Mouse (Mus musculus) spleen, postnatal 14 days (tissue): ENCODE measurements around the gene Gm10061.
"Not testable (repeated sequence)": the region's sequence is repeated elsewhere in the genome, so short reads cannot be mapped to it uniquely, and the experiment has no call there.

ENCODE experiments used
- DNase-seq, 2 experiments: peaks; one replicate each; pipeline ENCODE4 v3.0.0; 2021 to 2022; ENCODE audit warnings: low spot score in 2 of 2

Gm10061 gene

GRCm38 (mm10) chr16:89150786-89151185 is at the start of gene Gm10061:
TSS of gene Gm10061 (plus strand) at chr16:89151086.
- DNase-seq: no peak

- DNase-seq: no peak
Measured at GRCm38 (mm10) chr16:89140551-89140950, 10.3 kb upstream of the Gm10061 start, which contains the start of gene Gm6358. TSS of gene Gm6358 (plus strand) at chr16:89140851.

GRCm38 (mm10) chr16:89157652-89158051 is 6.8 kb downstream of the Gm10061 start, which contains the start of gene Gm9789:
TSS of gene Gm9789 (plus strand) at chr16:89157952.
- DNase-seq: no peak

GRCm38 (mm10) chr16:89169190-89169589 is 18.3 kb downstream of the Gm10061 start, which contains the start of gene Gm7735:
TSS of gene Gm7735 (plus strand) at chr16:89169490.
- not testable (repeated sequence) for DNase-seq

GRCm38 (mm10) chr16:89174435-89174834 is 23.5 kb downstream of the Gm10061 start, which contains the start of gene 1110057P08Rik:
TSS of gene 1110057P08Rik (plus strand) at chr16:89174735.
- no peak for DNase-seq

GRCm38 (mm10) chr16:89188621-89189020 is 37.7 kb downstream of the Gm10061 start:
- no peak for DNase-seq
